Mouse (Mus musculus) common myeloid progenitor, adult 5-6 weeks (primary cell): Measurements from ENCODE around the gene Prkar1a. TPM values are rescaled to one million over a fixed set of nuclear protein-coding genes. Genes with fewer than 3 reads are reported as not detected.
"Not testable (repeated sequence)": the region's sequence is repeated elsewhere in the genome, so short reads cannot be mapped to it uniquely, and the experiment has no call there.

ENCODE experiments used
- ATAC-seq: replicated peaks from 2 replicates; pipeline ENCODE4 v1.8.0; 2016; ENCODE audit warnings: low read depth, mild to moderate bottlenecking, moderate TSS enrichment, inconsistent platforms; ENCODE audit not compliant: poor library complexity, severe bottlenecking
- total RNA-seq: library from RNA; stranded (forward); fragments of 200-1000, 187-1606 nt; gene quantifications from 2 replicates; pipeline ENCODE4 v1.2.3, GENCODE M21; 2017

Gene Prkar1a
- total RNA-seq, 1 experiment from 2014 or later: 123 TPM

DNA sequence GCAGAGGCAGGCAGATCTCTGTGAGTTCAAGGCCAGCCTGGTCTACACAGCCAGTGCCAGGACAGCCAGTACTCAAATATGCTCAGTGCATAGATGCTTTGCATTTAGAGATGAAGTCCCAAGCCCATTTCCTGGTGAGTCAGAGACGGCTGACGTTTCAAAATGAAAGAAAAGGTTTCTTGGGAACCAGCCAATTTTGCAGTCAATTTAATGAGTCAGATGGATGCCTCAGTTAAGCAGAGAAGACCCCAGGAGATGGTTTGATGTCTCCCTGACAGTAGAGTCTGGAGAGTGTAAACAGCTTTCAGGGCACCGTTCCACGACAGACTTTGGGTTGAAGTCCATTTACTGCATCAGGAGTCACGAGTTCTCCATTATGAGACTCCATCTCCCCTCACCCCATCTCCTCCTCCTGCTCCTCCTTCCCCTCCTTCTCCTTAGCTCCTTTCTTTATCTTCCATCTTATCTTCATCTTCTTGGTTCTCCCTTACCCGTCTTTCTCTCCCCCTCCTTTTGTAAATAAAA is 13.3 kb upstream of the Prkar1a start:
- no peak for ATAC-seq

DNA sequence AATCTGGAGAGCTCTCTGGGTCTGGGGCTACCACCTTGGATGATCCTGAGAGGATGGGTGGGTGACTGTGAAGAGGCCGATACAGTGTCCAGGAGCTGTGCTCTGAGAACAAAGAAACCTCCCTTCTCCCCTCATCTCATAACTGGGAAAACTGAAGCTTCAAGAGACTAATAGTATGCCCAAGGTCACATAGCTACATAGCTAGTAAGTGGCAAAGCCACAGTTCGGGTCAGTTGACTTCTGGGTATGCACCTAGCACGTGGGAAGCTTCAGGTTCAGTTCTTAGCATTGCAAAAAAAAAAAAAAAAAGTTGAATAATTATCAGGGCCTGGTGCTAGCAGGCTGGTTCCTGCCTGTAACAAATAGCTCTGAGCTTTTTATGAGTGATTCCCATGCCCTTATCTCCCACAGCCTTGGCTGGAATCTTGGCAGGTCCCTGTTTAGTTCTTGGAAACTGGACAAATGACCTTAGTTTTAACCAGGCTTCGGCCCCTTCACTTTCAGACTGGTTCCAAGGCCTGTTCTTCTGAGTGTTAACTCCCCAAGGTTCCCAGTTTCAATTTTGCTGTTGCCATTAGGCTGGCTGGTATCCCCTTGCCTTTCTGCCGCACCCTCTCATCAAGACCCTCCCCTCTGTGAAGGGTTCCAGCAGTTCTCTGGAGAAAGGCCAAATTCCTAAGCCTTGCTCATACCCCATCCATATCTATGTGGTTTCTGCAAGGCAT is 7.5 kb upstream of the Prkar1a start:
- no peak for ATAC-seq

DNA sequence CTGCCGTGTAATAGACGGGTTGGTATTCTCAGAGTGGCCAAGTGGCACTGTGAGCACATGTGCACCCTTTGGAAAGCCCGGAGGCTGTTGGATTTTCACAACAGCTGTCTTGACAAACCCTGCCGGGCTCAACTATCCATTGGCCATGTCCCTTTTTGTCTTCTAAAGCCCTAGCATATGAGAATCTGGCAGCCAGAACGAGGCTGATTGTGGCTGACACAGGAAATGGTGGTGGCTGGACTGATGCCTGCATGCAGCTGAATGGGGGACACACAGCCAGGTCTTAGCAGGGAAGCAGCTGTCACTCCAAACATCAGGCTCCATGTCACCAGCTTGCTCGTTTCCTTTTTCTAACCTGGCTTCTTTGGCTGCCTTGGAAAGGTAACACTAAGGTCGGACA is 695 bp upstream of the Prkar1a start:
- ATAC-seq: peak; percentile 63

DNA sequence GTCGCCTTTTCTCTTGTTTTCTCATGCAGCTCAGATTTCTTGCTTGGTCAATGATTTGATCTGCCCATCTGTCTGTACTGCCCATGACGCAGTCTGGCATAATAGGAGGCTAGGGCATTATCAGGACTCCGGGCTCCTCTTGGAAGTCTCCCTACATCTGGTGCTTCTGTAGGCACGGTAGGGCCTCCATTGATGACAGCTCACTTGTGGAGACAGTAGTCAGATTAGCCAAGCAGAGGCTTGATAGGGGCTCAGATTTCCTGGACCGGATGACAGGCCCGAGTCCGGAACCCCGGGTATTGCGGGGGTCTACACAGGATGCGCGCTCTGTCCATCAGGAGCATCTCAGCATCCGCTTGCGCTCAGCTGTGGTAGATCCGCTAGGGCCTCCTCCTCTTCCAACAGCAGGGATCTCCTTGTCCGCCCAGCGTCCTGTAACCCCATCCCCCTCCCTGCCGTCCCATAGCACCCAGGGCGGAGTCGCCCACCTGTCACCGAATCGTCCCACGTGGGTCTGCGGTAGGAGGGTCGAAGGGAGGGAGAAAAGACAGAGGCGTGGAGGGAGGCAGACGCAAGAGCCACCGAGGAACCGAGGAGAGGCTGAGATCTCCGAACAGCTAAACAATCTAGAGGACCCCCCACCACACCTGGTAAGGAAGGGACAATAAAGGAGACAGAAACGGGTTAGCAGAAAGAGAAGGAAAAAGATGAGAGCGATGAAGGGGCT is 933 bp downstream of the Prkar1a start:
- peak; percentile 46 for ATAC-seq

DNA sequence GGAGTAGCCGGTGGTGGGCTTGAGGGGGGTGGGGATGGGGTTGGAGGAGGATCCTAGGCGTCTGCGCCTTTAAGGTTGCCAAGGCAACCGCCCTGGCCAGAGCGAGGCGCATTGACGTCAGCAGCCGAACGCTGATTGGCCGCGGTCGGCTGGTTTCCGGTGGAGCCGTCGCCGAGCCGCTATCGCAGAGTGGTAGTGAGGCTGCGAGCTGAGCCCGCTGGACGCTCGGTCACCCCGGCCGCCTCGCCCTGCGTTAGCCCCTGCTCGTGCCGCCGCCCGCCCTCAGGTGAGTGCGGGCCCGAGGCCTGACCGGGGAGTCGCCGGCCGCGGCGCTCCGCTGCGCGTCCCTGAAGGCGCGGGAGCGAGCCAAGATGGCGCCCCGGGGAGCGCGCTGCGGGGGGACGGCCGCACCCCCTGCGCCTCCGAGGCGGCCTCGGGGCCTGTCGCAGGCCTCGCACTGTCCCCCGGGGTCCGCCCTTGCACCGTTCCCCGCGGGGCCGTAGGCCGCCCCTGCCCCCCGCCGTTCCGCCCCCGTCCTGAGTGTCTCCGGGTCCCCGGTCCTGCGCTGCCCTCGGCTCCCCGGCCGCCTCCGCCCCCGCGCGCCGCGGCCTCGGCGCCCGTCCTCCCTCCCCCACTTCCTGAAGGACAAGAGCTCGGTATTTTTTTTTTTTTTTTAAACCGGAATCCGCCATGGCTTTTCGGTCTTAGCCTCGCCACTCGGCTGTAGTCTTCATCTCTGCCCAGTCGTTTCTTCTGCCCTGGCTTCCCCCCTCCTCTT is 1.8 kb downstream of the Prkar1a start:
- ATAC-seq: peak; percentile 69

DNA sequence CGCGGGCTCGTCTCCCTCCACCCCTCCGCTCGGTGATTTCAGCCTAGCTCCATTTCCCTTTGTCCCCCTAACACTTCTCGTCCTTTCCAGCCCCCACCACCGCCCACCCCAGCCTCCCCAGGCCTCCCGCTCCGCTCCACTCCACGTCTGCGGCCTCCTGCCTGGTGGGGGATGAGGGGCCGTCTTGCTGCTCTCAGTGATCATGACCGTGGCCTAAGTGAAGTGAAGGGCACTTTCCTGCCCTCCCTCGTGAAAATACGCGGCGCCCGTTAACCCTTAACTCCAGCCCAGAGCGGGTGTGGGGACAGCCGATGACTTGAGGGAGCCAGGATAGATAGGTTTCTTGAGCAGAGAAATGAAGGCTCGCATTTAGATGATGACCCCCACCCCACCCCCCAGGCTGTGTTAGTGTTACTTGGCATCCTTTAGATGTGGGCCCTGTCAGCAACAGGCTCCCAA is 2.4 kb downstream of the Prkar1a start:
- ATAC-seq: peak; percentile 2; the same call in 1 of the 2 replicates

DNA sequence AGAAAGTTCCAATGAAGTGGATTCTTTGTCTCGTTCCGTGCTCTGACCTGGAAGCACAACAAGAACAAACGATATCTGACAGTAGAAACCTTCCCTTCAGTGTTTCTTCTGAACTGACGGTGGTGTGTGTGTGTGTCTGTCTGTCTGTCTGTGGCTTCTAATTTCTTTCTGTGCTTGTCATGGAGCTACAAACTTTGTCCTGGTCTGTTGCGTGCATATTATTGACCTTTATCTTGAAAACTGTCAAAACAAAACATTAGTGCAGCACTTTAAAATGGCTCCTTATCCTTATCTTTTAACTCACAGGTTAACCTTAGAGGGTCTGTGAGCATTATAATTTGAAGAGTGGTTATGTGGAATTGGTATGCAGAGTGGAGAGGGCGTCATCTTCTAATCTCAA is 3.3 kb downstream of the Prkar1a start:
- ATAC-seq: no peak

DNA sequence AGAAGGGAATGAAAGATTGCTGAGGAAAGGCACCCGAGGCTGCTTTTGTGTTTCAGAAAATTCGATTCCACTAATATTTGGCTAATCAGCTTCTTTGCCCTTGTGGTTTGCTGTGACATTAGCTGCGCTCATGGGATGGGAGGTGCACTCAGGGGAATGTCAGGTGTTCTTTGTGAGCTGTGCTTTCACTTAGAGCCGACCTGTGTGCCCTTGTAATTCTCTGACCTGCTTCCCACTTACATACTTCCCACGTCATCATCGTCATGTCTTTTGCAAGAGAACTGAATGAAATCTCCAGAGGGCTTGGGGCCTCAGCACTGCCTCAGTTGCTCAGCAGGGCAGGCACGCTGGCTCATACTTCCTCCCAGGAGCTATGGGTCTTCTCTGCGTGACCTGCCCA is 4.0 kb downstream of the Prkar1a start:
- no peak for ATAC-seq

DNA sequence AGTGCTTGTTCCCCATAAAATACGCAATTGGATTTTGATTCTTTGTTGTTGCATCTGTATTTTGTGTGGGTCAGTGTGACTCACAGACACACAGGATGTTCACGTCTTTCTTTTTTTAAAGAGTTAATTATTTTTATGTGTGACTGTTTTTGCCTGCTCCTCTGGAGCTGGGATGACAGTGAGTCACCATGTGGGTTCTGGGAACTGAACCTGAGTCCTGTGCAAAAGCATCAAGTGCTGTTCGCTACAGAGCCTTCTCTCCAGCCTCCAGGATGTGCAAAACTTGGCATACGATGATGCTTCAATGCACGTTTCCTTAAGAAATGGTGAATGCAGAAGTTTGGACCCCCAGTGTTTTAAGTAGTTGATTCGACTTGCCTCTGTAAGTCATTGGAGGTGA is 5.4 kb downstream of the Prkar1a start:
- ATAC-seq: no peak

DNA sequence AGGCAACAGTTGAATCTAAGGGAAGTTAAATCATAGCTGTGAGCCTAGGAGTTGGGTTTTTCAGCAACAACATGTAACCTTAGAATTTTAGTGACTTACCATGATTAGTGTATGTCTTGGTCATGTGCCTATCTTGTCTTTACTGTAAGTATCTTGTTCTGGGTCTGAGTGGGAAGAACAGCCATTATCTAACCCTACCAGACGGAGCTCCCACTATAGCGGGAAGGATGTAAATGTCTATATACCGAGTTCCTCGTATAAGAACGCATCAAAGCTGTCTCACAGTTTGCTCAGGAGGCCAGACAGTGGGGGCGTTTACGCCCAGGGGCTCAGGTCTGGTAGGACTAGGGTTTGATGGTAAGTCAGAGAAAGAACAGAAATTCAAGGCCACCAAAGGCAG is 7.0 kb downstream of the Prkar1a start:
- ATAC-seq: peak; percentile 46; the same call in 1 of the 2 replicates

DNA sequence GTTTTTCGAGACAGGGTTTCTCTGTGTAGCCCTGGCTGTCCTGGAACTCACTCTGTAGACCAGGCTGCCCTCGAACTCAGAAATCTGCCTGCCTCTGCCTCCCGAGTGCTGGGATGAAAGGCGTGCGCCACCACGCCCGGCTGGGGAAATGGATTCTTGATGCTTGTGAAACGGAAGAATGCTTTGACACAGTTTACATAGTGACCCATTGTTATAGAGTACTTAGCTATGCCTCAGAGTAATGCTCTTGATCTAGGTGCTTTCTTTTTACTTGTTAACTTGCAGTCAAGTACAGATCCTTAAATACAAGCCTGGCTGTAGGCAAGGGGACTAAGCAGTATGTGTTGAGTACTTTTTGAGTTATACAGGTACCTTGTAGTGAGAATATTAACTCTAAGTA is 11.3 kb downstream of the Prkar1a start:
- not testable (repeated sequence) for ATAC-seq

DNA sequence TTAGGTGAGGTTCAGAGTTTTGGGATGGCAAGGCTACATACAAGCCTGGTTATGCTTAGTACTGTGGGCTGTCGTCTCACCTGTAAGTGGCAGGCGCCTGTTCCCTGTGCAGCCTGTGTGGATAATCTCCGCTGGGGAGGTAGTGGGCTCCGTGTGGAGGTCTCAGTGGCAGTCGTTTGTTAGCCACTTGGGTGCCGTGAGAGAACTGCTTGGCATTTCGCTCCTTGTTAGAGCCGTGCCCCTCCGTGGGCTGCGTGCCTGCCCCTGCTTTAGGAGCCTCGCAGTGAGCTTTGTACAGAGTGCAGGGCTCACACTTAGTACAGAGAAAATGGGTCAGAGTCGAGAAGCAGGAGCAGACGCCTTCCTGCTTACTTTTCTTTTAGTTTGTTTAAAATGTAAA is 15.1 kb downstream of the Prkar1a start:
- ATAC-seq: no peak

DNA sequence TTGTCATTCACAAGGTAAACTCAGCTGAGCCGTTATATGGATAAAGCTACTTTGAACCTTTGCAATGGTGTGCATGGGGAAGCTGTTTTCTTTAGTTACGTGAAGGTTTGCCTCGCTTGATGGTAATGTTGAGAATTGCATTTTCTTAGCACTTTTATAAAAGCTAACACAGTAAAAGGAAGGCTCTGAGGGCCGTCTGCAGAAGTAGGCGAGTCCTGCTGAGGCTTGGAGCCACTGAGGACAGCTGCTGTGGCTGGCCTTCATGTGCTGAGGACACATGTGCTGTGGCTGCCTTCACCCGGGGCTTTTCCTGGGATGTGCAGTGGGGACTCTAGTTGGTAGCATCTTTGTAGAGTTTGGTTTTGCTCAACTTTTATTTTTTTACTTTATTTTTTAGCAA is 16.2 kb downstream of the Prkar1a start:
- ATAC-seq: no peak

DNA sequence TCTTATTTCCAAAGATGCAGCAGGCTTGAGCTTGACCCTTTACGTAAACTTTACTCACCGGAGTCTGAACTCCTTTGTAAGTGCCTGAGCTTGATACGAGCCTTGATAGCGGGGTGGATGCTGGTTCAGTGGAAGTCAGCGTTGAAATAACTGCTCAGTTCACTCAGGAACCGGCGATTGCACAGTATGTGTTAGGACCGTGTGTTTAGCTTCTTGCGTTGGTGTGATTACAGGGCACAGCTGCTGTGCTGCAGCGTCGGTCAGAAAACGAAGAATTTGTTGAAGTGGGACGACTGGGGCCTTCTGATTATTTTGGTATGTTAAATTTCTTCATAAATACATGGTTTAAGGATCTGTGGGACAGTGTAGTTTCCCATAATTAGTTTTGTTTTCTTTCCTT is 17.2 kb downstream of the Prkar1a start:
- ATAC-seq: no peak

DNA sequence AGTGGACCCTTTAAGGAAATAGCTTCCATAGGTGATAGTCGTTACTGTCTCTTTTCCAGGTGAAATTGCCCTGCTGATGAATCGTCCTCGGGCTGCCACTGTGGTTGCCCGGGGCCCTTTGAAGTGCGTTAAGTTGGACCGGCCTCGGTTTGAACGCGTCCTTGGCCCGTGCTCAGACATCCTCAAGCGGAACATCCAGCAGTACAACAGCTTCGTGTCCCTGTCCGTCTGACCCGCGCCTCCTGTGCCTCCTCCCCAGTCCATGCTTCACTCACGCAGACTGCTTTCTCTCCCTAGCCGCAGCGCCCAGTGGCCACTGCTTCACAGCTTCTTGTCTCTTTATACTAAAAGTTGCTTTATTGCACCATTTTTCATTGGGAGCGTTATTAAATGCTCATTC is 18.2 kb downstream of the Prkar1a start:
- no peak for ATAC-seq

DNA sequence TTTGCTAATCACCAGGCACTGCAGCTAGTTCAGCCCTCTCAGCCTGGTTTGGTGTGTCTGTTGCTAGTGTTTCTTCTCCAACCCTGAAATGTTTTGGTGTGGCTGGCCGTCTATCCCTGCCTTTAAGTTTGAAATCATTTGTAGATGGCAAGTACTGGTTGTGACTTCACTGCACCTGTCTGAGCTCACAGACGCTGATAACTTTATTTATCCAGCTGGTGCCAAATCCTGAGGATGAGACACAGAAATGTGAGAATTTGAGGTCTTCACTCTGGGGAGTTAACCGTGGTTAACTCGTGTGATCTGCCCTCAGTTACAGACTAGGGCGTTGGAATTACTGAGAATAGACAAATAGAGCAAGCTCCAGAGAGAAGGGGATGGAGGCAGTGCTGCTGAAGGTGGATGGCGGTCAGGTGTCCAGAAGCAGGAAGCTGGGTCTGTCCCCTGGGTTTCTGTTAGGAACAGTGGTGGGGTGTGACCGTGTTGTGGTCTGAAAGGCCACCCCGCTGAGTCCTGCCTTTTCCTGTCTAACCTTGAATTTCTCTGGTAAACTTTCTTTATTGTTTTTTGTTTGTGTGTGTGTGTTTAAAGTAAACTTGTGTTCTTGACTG is 19.0 kb downstream of the Prkar1a start:
- ATAC-seq: no peak

DNA sequence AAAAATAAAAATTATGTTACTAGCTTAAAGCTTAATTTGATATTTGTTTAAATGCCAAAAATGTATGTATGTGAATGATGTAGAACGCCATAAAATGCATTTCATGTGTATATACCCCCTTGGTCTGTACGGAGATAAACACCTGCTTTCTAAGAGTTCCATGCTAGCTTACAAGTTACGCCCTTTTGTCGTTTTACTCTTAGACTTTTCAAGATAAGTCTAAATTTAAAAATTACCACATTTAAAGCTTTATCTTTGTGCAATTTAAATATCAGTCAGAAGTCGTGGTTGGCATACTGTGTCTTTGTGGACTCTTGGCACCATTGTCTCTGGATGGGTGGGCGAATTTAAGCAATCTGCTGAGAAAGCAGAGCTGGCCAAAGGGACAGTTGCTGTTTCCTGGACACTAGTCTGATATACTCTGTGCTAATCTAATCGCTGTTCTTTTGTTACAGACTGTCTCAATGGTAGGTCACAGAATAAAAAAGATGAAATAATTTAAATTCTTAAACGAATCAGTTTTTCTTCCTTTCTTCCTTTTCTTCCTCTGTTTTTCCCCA is 20.0 kb downstream of the Prkar1a start:
- no peak for ATAC-seq

DNA sequence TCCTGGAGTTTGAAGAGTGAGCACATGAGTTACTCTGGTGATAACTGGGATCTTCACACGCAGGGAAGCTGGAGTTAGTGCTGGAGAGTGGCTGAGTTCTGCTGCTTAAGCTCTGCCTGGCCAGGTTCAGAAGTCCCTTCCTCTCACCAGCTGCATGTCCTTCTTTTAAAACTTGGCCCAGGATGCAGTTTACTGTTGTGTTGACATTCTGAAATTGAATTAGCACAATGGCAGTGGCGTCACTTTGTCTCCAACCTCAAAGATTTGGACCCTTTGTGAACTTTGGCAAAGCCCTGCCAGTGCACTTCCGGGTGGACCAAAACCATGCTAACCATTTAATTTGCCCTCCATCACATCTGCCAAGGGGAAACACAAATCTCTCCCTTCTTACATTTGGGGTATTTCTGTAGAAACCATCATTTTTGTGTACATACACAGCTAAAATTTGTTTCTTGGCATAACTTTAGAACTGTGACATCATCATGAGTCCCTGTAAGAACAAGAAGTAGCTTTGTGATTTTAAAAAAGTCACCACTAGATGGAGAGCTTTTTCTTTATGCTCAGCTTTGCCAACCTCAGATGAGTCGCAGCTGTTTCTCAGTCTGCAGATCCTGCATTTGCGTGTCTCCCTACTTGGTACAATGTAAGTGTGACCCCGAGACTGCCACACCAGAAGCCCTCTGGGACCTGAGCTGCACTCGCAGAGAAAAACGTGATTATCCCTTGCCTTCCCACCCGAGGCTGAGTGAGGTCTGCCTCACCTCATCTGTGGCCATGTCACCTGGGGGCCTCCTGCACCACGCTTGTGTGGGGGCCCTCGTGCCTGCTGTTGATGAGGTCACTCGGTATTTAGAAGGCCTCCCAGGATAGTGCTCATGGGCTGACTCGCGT is 21.1 kb downstream of the Prkar1a start:
- ATAC-seq: peak; percentile 57
